Mouse (Mus musculus): Measurements from ENCODE around the gene Abhd14b.

DNA sequence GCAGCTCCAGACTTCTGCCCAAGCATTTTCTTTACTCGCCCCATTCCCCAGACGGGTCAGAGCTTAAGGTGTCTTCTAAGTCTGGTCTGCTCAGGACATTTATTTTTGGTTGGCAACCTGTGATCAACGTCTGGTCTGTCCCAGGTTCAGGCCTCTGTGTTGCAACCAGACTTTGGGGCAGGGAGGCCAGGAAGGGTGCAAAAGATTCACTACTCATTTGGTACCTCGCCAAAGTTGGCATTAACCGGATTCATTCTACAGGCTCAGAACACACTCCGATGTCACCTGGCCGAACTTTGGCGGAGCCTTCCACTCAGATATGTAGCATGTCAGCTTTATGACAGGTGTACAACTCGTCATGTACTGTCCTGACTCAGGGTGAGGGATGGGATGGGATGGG is 692 bp downstream of the Abhd14b start:
- TF ChIP-seq CTCF (IDR thresholded peaks at IDR 0.05; ENCODE audit: insufficient read depth, low read length) = no peak
- TF ChIP-seq POLR2A (IDR thresholded peaks at IDR 0.05; ENCODE audit: borderline replicate concordance, extremely low read depth, low read depth, low read length) = no peak

All from lung, adult 2 months (tissue).